Mouse (Mus musculus) adrenal gland, postnatal 4 days (tissue): ENCODE measurements around the gene Dyx1c1. TPM values are rescaled to one million over a fixed set of nuclear protein-coding genes. Genes with fewer than 3 reads are reported as not detected.

Source experiments
- DNase-seq, 2 experiments: peaks; one replicate each; pipeline ENCODE4 v3.0.0; 2021 to 2022; ENCODE audit warnings: low spot score in 2 of 2, mixed read lengths in 2 of 2
- microRNA-seq: library from miRNA; unstranded; fragments of <30 nt; microRNA quantifications from one replicate; pipeline ENCODE4 v1.2.0, GENCODE M21; 2021
- total RNA-seq, 2 experiments: library from RNA; stranded (reverse); gene quantifications; 2 replicates each; pipeline ENCODE4 v1.2.3; 2021

Dyx1c1 gene
- total RNA-seq, 2 experiments from 2014 or later: 1.7 to 1.8 TPM

DNA sequence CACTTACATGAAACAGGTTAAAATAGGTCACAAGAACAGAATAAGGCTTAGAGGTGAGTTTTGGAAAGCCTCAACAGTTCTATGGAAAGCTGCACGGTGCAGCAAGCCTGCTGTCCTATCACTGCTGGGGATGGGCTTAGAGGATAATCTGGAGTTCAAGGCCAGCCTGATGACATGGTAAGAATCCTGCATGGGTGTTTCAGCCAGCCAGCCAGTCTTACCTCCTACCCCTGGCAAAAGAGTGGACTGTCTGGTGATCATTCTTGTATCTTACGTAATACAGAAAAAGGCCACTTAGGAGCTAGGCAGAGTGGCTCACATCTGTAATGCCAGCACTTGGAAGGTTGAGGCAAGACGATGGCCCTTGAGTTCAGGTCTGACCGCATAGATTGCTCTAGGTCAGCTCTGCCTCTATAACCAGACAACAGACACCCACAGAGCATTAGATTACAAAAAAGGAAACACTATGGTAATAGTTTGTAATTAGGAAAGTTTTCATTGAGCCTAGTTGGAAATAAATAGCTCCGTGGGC lies 62.0 kb downstream of the Dyx1c1 start:
- DNase-seq: no peak

Small RNAs within 50 kb of the gene (microRNA-seq; reads per million reads assigned to microRNA genes)
- not detected for gene Gm27353

Other genes with a start within 250 kb of the Dyx1c1 start
- 1 to 10 TPM; 1.5 to 2.0 TPM for gene Prtg, start 151.9 kb upstream of the Dyx1c1 start, total RNA-seq
- 1 to 10 TPM; 7.4 to 7.7 TPM for gene Pygo1, start 33.1 kb upstream of the Dyx1c1 start, total RNA-seq
- not detected for gene Gm44503, start 67 bp downstream of the Dyx1c1 start, total RNA-seq
- 10 to 100 TPM; 14.1 to 15.1 TPM for gene Ccpg1os, start 26.6 kb downstream of the Dyx1c1 start, total RNA-seq
- 10 to 100 TPM; 81.5 to 91.7 TPM for gene Ccpg1, start 26.6 kb downstream of the Dyx1c1 start, total RNA-seq
- gene Pigb, start 81.6 kb downstream of the Dyx1c1 start, total RNA-seq: 10 to 100 TPM; 18.8 to 20.4 TPM
- 10 to 100 TPM; 47.4 to 49.5 TPM for gene Rab27a, start 86.1 kb downstream of the Dyx1c1 start, total RNA-seq
- gene Khdc3, start 143.1 kb downstream of the Dyx1c1 start, total RNA-seq: 1 to 10 TPM; 1.3 to 1.5 TPM
- not detected for gene Gm20509, start 143.7 kb downstream of the Dyx1c1 start, total RNA-seq
- 10 to 100 TPM; 71.7 to 73.9 TPM for gene Rsl24d1, start 154.6 kb downstream of the Dyx1c1 start, total RNA-seq